Mouse (Mus musculus) heart, postnatal 0 days (tissue): ENCODE data around the gene Pik3ip1. TPM values are rescaled to one million over a fixed set of nuclear protein-coding genes. Genes with fewer than 3 reads are reported as not detected.

Source experiments
- ATAC-seq: fragments of 200-750 bp; cut with Nextera tagmentation; 2 replicates; pipeline ENCODE4 v1.8.0; 2017; ENCODE audit warnings: low read depth, moderate number of reproducible peaks, moderate library complexity; ENCODE audit not compliant: insufficient read depth
- DNase-seq: peaks from one replicate; pipeline ENCODE4 v3.0.0-alpha.2; 2016; ENCODE audit warnings: low spot score
- H3K27ac ChIP-seq: fragments of 300-500 bp; sonication (generic); 2 replicates; pipeline ENCODE4 v1.5.1; 2014; ENCODE audit warnings: low read depth, mild to moderate bottlenecking
- H3K27me3 ChIP-seq: fragments of 300-500 bp; sonication (generic); 2 replicates; pipeline ENCODE4 v1.6.1; 2014; ENCODE audit warnings: low read length, mixed read lengths; ENCODE audit not compliant: control insufficient read depth, insufficient read depth
- H3K36me3 ChIP-seq: fragments of 300-500 bp; sonication (generic); replicated peaks from 2 replicates; pipeline ENCODE4 v1.6.1; 2014; ENCODE audit warnings: low read length, mixed read lengths; ENCODE audit not compliant: control insufficient read depth, insufficient read depth
- H3K4me1 ChIP-seq: fragments of 300-500 bp; sonication (generic); 2 replicates; pipeline ENCODE4 v1.6.1; 2014; ENCODE audit warnings: antibody characterized with exemption; ENCODE audit not compliant: control insufficient read depth, insufficient read depth
- H3K4me2 ChIP-seq: fragments of 300-500 bp; sonication (generic); 2 replicates; pipeline ENCODE4 v1.6.1; 2014; ENCODE audit warnings: low read depth, mild to moderate bottlenecking, low read length, moderate library complexity
- H3K4me3 ChIP-seq: fragments of 300-500 bp; sonication (generic); 2 replicates; pipeline ENCODE4 v1.5.1; 2014; ENCODE audit warnings: low read depth, low read length
- H3K9ac ChIP-seq: fragments of 300-500 bp; sonication (generic); replicated peaks from 2 replicates; pipeline ENCODE4 v1.6.1; 2014; ENCODE audit warnings: low read depth, low read length, mixed read lengths
- H3K9me3 ChIP-seq: fragments of 300-500 bp; sonication (generic); replicated peaks from 2 replicates; pipeline ENCODE4 v1.6.1; 2016; ENCODE audit warnings: low read length; ENCODE audit not compliant: control insufficient read depth
- CTCF ChIP-seq: IDR thresholded peaks from 2 replicates; pipeline ENCODE4 v1.5.1; 2016; ENCODE audit warnings: antibody characterized with exemption, control low read depth, low read depth
- EP300 ChIP-seq: IDR thresholded peaks from 2 replicates; pipeline ENCODE4 v1.6.1; 2016; ENCODE audit warnings: antibody characterized with exemption, low read depth
- WGBS: fragments of 180-500 bp; shearing (Covaris S2); extraction: QIAGEN DNeasy Blood & Tissue Kit; methylation state at CpG from one replicate; pipeline ENCODE4 v1.1.7; 2014; 5-methylcytosine and 5-hydroxymethylcytosine counted together
- polyA plus RNA-seq: library from polyadenylated mRNA; unstranded; fragments of >200 nt; fragmentation: Nextera tagmentation; extraction: Ambion mirVana; gene quantifications from 2 replicates; pipeline ENCODE4 v1.2.1, GENCODE M21; 2015
- total RNA-seq: library from RNA; depleted of rRNA; stranded (reverse); fragments of >200 nt; gene quantifications from 2 replicates; pipeline ENCODE4 v1.2.3, GENCODE M21; 2014; ENCODE audit warnings: low replicate concordance

The Pik3ip1 gene
- total and polyA plus RNA-seq, 2 experiments from 2014 or later, result 44.7 to 57.6 TPM

GRCm38 (mm10) chr11:3291311-3292061, 38.7 kb upstream of the Pik3ip1 start:
- H3K9ac ChIP-seq, result peak overlapping the region; percentile 69
- no peak for DNase-seq

GRCm38 (mm10) chr11:3292062-3292421, 38.2 kb upstream of the Pik3ip1 start:
- Histone ChIP-seq H3K4me3 (peak overlapping the region; percentile 68), H3K27me3 (no peaks in the 10 kb centered on the region), H3K9ac (peak overlapping the region; percentile 69), H3K4me1 (peaks cover 33% of the 10 kb centered on the region), H3K36me3 (peaks cover 38% of the 10 kb centered on the region), H3K27ac (peak overlapping the region; percentile 98), H3K4me2 (peak overlapping the region; percentile 97), H3K9me3 (no peaks in the 10 kb centered on the region)
- TF ChIP-seq EP300 (no peak), CTCF (no peak)
- no peak for ATAC-seq
- WGBS, result 0% methylated on average over 8 of the region's 8 CpGs
- DNase-seq, result peak; percentile 29

More at GRCm38 (mm10) chr11:3291311-3292061, 38.7 kb upstream of the Pik3ip1 start:
- no peak for TF ChIP-seq EP300
- ATAC-seq, result no peak
- H3K36me3 ChIP-seq, result peaks cover 34% of the 10 kb centered on the region
- H3K4me1 ChIP-seq, result peaks cover 33% of the 10 kb centered on the region
- H3K27ac ChIP-seq, result peak overlapping the region; percentile 98
- 5% methylated on average over 26 of the region's 26 CpGs for whole genome bisulfite sequencing
- no peaks in the 10 kb centered on the region for H3K27me3 ChIP-seq
- H3K4me3 ChIP-seq, result peak overlapping the region; percentile 68
- no peaks in the 10 kb centered on the region for H3K9me3 ChIP-seq
- H3K4me2 ChIP-seq, result peak overlapping the region; percentile 97

- 4% methylated on average over 8 of the region's 8 CpGs for WGBS
- Histone ChIP-seq H3K4me1 (peaks cover 33% of the 10 kb centered on the region), H3K36me3 (peaks cover 46% of the 10 kb centered on the region), H3K27ac (peak overlapping the region; percentile 98), H3K4me3 (peak overlapping the region; percentile 68), H3K9ac (peak overlapping the region; percentile 69), H3K27me3 (no peaks in the 10 kb centered on the region), H3K4me2 (peak overlapping the region; percentile 97), H3K9me3 (no peaks in the 10 kb centered on the region)
- TF ChIP-seq CTCF, result no peak
- TF ChIP-seq EP300, result 0 out of 2 replicates have a peak, but pooled peaks have one; percentile 18
- DNase-seq, result peak; percentile 37
- no peak for ATAC-seq
Observed at GRCm38 (mm10) chr11:3292711-3293249, 37.4 kb upstream of the Pik3ip1 start.

GRCm38 (mm10) chr11:3293361-3293760, 36.8 kb upstream of the Pik3ip1 start:
- DNase-seq (no peak), ATAC-seq (no peak)
- H3K4me3 ChIP-seq, result peak overlapping the region; percentile 68; the same call in 1 of the 2 replicates
- H3K27me3 ChIP-seq, result no peaks in the 10 kb centered on the region
- H3K4me2 ChIP-seq, result peak overlapping the region; percentile 97
- no peaks in the 10 kb centered on the region for H3K9me3 ChIP-seq
- TF ChIP-seq EP300 (no peak), CTCF (no peak)
- no peak overlapping the region; the same call in 1 of the 2 replicates for H3K27ac ChIP-seq
- H3K9ac ChIP-seq, result peak overlapping the region; percentile 69; the same call in 1 of the 2 replicates
- H3K4me1 ChIP-seq, result peaks cover 31% of the 10 kb centered on the region
- WGBS, result 64% methylated on average over 4 of the region's 4 CpGs
- H3K36me3 ChIP-seq, result peaks cover 51% of the 10 kb centered on the region

- Histone ChIP-seq H3K9ac (no peak overlapping the region), H3K4me1 (peaks cover 29% of the 10 kb centered on the region), H3K4me2 (no peak overlapping the region), H3K9me3 (no peaks in the 10 kb centered on the region), H3K36me3 (peaks cover 64% of the 10 kb centered on the region), H3K27me3 (no peaks in the 10 kb centered on the region), H3K4me3 (no peak overlapping the region), H3K27ac (no peak overlapping the region)
- WGBS, result 98% methylated on average over 2 of the region's 2 CpGs
- TF ChIP-seq EP300, result no peak
- no peak for TF ChIP-seq CTCF
- DNase-seq (no peak), ATAC-seq (no peak)
Observed at GRCm38 (mm10) chr11:3294641-3295040, 35.6 kb upstream of the Pik3ip1 start.
